Mouse (Mus musculus): ENCODE data around the gene Fbxo34. TPM values are rescaled to one million over a fixed set of nuclear protein-coding genes. Genes with fewer than 3 reads are reported as not detected.
"Not testable (repeated sequence)": the region's sequence is repeated elsewhere in the genome, so short reads cannot be mapped to it uniquely, and the experiment has no call there.

Gene Fbxo34
- polyA plus RNA-seq, 1 experiment from 2014 or later: 26.3 TPM

GRCm38 (mm10) chr14:47520751-47521449 lies 70.7 kb downstream of the Fbxo34 start:
- Histone ChIP-seq H3K4me2 (replicated peaks) (no peak overlapping the region), H3K27ac (replicated peaks) (no peak overlapping the region), H3K9me3 (replicated peaks) (no peaks in the 10 kb centered on the region), H3K9ac (no peak overlapping the region), H3K27me3 (no peaks in the 10 kb centered on the region), H3K4me3 (replicated peaks) (no peak overlapping the region), H3K4me1 (no peaks in the 10 kb centered on the region), H3K36me3 (no peaks in the 10 kb centered on the region)
- WGBS: 69% methylated on average over 13 of the region's 13 CpGs
- no peak for ATAC-seq (ENCODE audit: insufficient number of reproducible peaks, low FRiP score, low TSS enrichment, low read depth)

GRCm38 (mm10) chr14:47521609-47522008 lies 71.4 kb downstream of the Fbxo34 start:
- Histone ChIP-seq H3K9ac (no peak overlapping the region), H3K4me1 (no peaks in the 10 kb centered on the region), H3K4me3 (replicated peaks) (no peak overlapping the region), H3K9me3 (replicated peaks) (no peaks in the 10 kb centered on the region), H3K4me2 (replicated peaks) (no peak overlapping the region), H3K36me3 (peaks cover under 1% of the 10 kb centered on the region; the same call in 1 of the 2 replicates), H3K27me3 (no peaks in the 10 kb centered on the region), H3K27ac (replicated peaks) (no peak overlapping the region)
- ATAC-seq (ENCODE audit: insufficient number of reproducible peaks, low FRiP score, low TSS enrichment, low read depth): no peak
- 71% methylated on average over 1 of the region's 1 CpGs for WGBS

- Histone ChIP-seq H3K9ac (no peak overlapping the region), H3K36me3 (peaks cover 3% of the 10 kb centered on the region; the same call in 1 of the 2 replicates), H3K4me2 (replicated peaks) (no peak overlapping the region), H3K9me3 (replicated peaks) (no peaks in the 10 kb centered on the region), H3K4me3 (replicated peaks) (no peak overlapping the region), H3K27me3 (no peaks in the 10 kb centered on the region), H3K27ac (replicated peaks) (no peak overlapping the region), H3K4me1 (no peaks in the 10 kb centered on the region)
- 85% methylated on average over 7 of the region's 7 CpGs for WGBS
- no peak for ATAC-seq (ENCODE audit: insufficient number of reproducible peaks, low FRiP score, low TSS enrichment, low read depth)
Observed at GRCm38 (mm10) chr14:47522301-47522700, 72.1 kb downstream of the Fbxo34 start.

- Histone ChIP-seq H3K27me3 (no peaks in the 10 kb centered on the region), H3K4me2 (replicated peaks) (no peak overlapping the region), H3K4me1 (no peaks in the 10 kb centered on the region), H3K4me3 (replicated peaks) (no peak overlapping the region), H3K36me3 (peaks cover 3% of the 10 kb centered on the region; the same call in 1 of the 2 replicates), H3K9ac (no peak overlapping the region), H3K9me3 (replicated peaks) (no peaks in the 10 kb centered on the region), H3K27ac (replicated peaks) (no peak overlapping the region)
- ATAC-seq (ENCODE audit: insufficient number of reproducible peaks, low FRiP score, low TSS enrichment, low read depth): no peak
- WGBS: 66% methylated on average over 8 of the region's 8 CpGs
Observed at GRCm38 (mm10) chr14:47525374-47525773, 75.2 kb downstream of the Fbxo34 start.

- no peaks in the 10 kb centered on the region for H3K27me3 ChIP-seq
- ATAC-seq (ENCODE audit: insufficient number of reproducible peaks, low FRiP score, low TSS enrichment, low read depth): no peak
Observed at GRCm38 (mm10) chr14:47525861-47526260, 75.6 kb downstream of the Fbxo34 start.

GRCm38 (mm10) chr14:47527833-47528232 lies 77.6 kb downstream of the Fbxo34 start:
- H3K4me3 ChIP-seq (replicated peaks): no peak overlapping the region
- no peaks in the 10 kb centered on the region for H3K27me3 ChIP-seq
- H3K27ac ChIP-seq (replicated peaks): no peak overlapping the region
- no peak for ATAC-seq (ENCODE audit: insufficient number of reproducible peaks, low FRiP score, low TSS enrichment, low read depth)
- H3K9ac ChIP-seq: no peak overlapping the region
- H3K4me1 ChIP-seq: no peaks in the 10 kb centered on the region
- 84% methylated on average over 2 of the region's 2 CpGs for WGBS
- H3K36me3 ChIP-seq: peaks cover 3% of the 10 kb centered on the region
- H3K9me3 ChIP-seq (replicated peaks): no peaks in the 10 kb centered on the region
- H3K4me2 ChIP-seq (replicated peaks): no peak overlapping the region

More at GRCm38 (mm10) chr14:47525861-47526260, 75.6 kb downstream of the Fbxo34 start:
- H3K4me2 ChIP-seq (replicated peaks): no peak overlapping the region
- WGBS: 59% methylated on average over 5 of the region's 5 CpGs
- H3K4me1 ChIP-seq: no peaks in the 10 kb centered on the region
- peaks cover 3% of the 10 kb centered on the region; the same call in 1 of the 2 replicates for H3K36me3 ChIP-seq
- H3K9ac ChIP-seq: no peak overlapping the region
- no peaks in the 10 kb centered on the region for H3K9me3 ChIP-seq (replicated peaks)
- no peak overlapping the region for H3K27ac ChIP-seq (replicated peaks)
- no peak overlapping the region for H3K4me3 ChIP-seq (replicated peaks)

GRCm38 (mm10) chr14:47528293-47528692 lies 78.1 kb downstream of the Fbxo34 start:
- Histone ChIP-seq H3K4me2 (replicated peaks) (no peak overlapping the region), H3K27ac (replicated peaks) (no peak overlapping the region), H3K4me1 (peaks cover 2% of the 10 kb centered on the region; the same call in 1 of the 2 replicates), H3K27me3 (no peaks in the 10 kb centered on the region), H3K4me3 (replicated peaks) (no peak overlapping the region), H3K9me3 (replicated peaks) (no peaks in the 10 kb centered on the region), H3K36me3 (peaks cover 3% of the 10 kb centered on the region), H3K9ac (no peak overlapping the region)
- WGBS: 80% methylated on average over 3 of the region's 3 CpGs
- no peak for ATAC-seq (ENCODE audit: insufficient number of reproducible peaks, low FRiP score, low TSS enrichment, low read depth)

- H3K27ac ChIP-seq (replicated peaks): no peak overlapping the region
- H3K4me3 ChIP-seq (replicated peaks): no peak overlapping the region
- H3K36me3 ChIP-seq: peaks cover 3% of the 10 kb centered on the region
- H3K9me3 ChIP-seq (replicated peaks): no peaks in the 10 kb centered on the region
- no peak overlapping the region for H3K4me2 ChIP-seq (replicated peaks)
- H3K9ac ChIP-seq: no peak overlapping the region
- WGBS: 39% methylated on average over 8 of the region's 8 CpGs
- peaks cover 9% of the 10 kb centered on the region; the same call in 1 of the 2 replicates for H3K4me1 ChIP-seq
- ATAC-seq (ENCODE audit: insufficient number of reproducible peaks, low FRiP score, low TSS enrichment, low read depth): no peak
- no peaks in the 10 kb centered on the region for H3K27me3 ChIP-seq
Observed at GRCm38 (mm10) chr14:47529019-47529418, 78.8 kb downstream of the Fbxo34 start.

- H3K27ac ChIP-seq (replicated peaks); H3K9me3 ChIP-seq (replicated peaks); ATAC-seq (ENCODE audit: insufficient number of reproducible peaks, low FRiP score, low TSS enrichment, low read depth); H3K9ac ChIP-seq; H3K4me3 ChIP-seq (replicated peaks); H3K4me2 ChIP-seq (replicated peaks); H3K27me3 ChIP-seq; H3K36me3 ChIP-seq: not testable (repeated sequence)
- peaks cover 13% of the 10 kb centered on the region; the same call in 1 of the 2 replicates for H3K4me1 ChIP-seq
- WGBS: 90% methylated on average over 12 of the region's 12 CpGs
Observed at GRCm38 (mm10) chr14:47529592-47529991, 79.4 kb downstream of the Fbxo34 start.

GRCm38 (mm10) chr14:47532496-47532895 lies 82.3 kb downstream of the Fbxo34 start:
- no peak overlapping the region for H3K9ac ChIP-seq
- H3K4me3 ChIP-seq (replicated peaks): no peak overlapping the region
- H3K9me3 ChIP-seq (replicated peaks): no peaks in the 10 kb centered on the region
- no peak for ATAC-seq (ENCODE audit: insufficient number of reproducible peaks, low FRiP score, low TSS enrichment, low read depth)
- no peak overlapping the region for H3K27ac ChIP-seq (replicated peaks)
- H3K4me2 ChIP-seq (replicated peaks): no peak overlapping the region
- no peaks in the 10 kb centered on the region; the same call in 1 of the 2 replicates for H3K36me3 ChIP-seq
- H3K4me1 ChIP-seq: peaks cover 13% of the 10 kb centered on the region; the same call in 1 of the 2 replicates
- WGBS: 80% methylated on average over 1 of the region's 1 CpGs
- H3K27me3 ChIP-seq: no peaks in the 10 kb centered on the region

GRCm38 (mm10) chr14:47533365-47534175 lies 83.3 kb downstream of the Fbxo34 start:
- Histone ChIP-seq H3K27me3 (no peaks in the 10 kb centered on the region), H3K4me2 (replicated peaks) (peak overlapping the region; percentile 27; the same call in 1 of the 2 replicates), H3K4me3 (replicated peaks) (no peak overlapping the region), H3K4me1 (peaks cover 13% of the 10 kb centered on the region; the same call in 1 of the 2 replicates), H3K36me3 (no peaks in the 10 kb centered on the region; the same call in 1 of the 2 replicates), H3K9ac (no peak overlapping the region), H3K27ac (replicated peaks) (peak overlapping the region; percentile 28; the same call in 1 of the 2 replicates), H3K9me3 (replicated peaks) (no peaks in the 10 kb centered on the region)
- WGBS: 28% methylated on average over 11 of the region's 11 CpGs
- ATAC-seq (ENCODE audit: insufficient number of reproducible peaks, low FRiP score, low TSS enrichment, low read depth): peak; percentile 75
